Mouse (Mus musculus) kidney, adult 9 months (tissue): ENCODE measurements at regions not wholly inside any gene's neighbourhood (a gene's known extent, or its start where the extent isn't known, plus 50 kb on each side); places are given as distances from the start of the nearest gene placed in this dataset.

Experiments
- DNase-seq: peaks from one replicate; pipeline ENCODE4 v3.0.0; 2022

- DNase-seq = peak; percentile 39
Measured at GRCm38 (mm10) chr2:116942321-116942791, 63.9 kb downstream of the Tmco5 start.

- DNase-seq = no peak
Measured at GRCm38 (mm10) chr2:116948538-116948937, 70.0 kb downstream of the Tmco5 start.

- DNase-seq = no peak
Measured at GRCm38 (mm10) chr2:116949741-116950140, 71.2 kb downstream of the Tmco5 start.

- no peak for DNase-seq
Measured at GRCm38 (mm10) chr2:116950154-116950553, 71.7 kb downstream of the Tmco5 start.

- DNase-seq = no peak
Measured at GRCm38 (mm10) chr2:116951481-116951880, 73.0 kb downstream of the Tmco5 start.

- DNase-seq = no peak
Measured at GRCm38 (mm10) chr2:116954280-116954679, 75.8 kb downstream of the Tmco5 start.

- DNase-seq = no peak
Measured at GRCm38 (mm10) chr2:116954896-116955295, 76.4 kb downstream of the Tmco5 start.

GRCm38 (mm10) chr2:116963116-116963873, 84.8 kb downstream of the Tmco5 start:
- DNase-seq = no peak

- no peak for DNase-seq
Measured at GRCm38 (mm10) chr2:116966266-116966665, 87.8 kb downstream of the Tmco5 start.

- DNase-seq = peak; percentile 60
Measured at GRCm38 (mm10) chr2:116971666-116972613, 93.4 kb downstream of the Tmco5 start.

- no peak for DNase-seq
Measured at GRCm38 (mm10) chr2:116972614-116972985, 94.1 kb downstream of the Tmco5 start.

GRCm38 (mm10) chr2:116973441-116973840, 95.0 kb downstream of the Tmco5 start:
- DNase-seq = no peak

GRCm38 (mm10) chr2:116974152-116974551, 95.7 kb downstream of the Tmco5 start:
- no peak for DNase-seq

GRCm38 (mm10) chr2:116974569-116975060, 96.1 kb downstream of the Tmco5 start:
- no peak for DNase-seq

- peak; percentile 31 for DNase-seq
Measured at GRCm38 (mm10) chr2:116975091-116975600, 96.7 kb downstream of the Tmco5 start.

GRCm38 (mm10) chr2:116975601-116976431, 97.3 kb downstream of the Tmco5 start:
- peak; percentile 68 for DNase-seq

- DNase-seq = peak; percentile 26
Measured at GRCm38 (mm10) chr2:116976432-116976750, 97.9 kb downstream of the Tmco5 start.

- no peak for DNase-seq
Measured at GRCm38 (mm10) chr2:116976951-116977503, 98.5 kb downstream of the Tmco5 start.

GRCm38 (mm10) chr2:116977771-116978600, 99.5 kb downstream of the Tmco5 start:
- no peak for DNase-seq

- no peak for DNase-seq
Measured at GRCm38 (mm10) chr2:116978809-116979208, 100.3 kb downstream of the Tmco5 start.
